Mouse (Mus musculus) right cerebral cortex, postnatal 36 days (tissue): Measurements from ENCODE around the gene Slc24a3.

ENCODE experiments used
- DNase-seq, 2 experiments: peaks; one replicate each; pipeline ENCODE4 v3.0.0; 2022; ENCODE audit warnings: low spot score in 2 of 2, mixed read lengths in 1 of 2

Slc24a3 gene

GRCm38 (mm10) chr2:145619688-145620087 lies 452.1 kb downstream of the Slc24a3 start:
- no peak for DNase-seq

- no peak for DNase-seq
These were observed 453.2 kb downstream of the Slc24a3 start for GRCm38 (mm10) chr2:145620709-145621108.

GRCm38 (mm10) chr2:145621119-145621518 lies 453.6 kb downstream of the Slc24a3 start:
- DNase-seq, result no peak

- no peak for DNase-seq
These were observed 463.7 kb downstream of the Slc24a3 start for GRCm38 (mm10) chr2:145631123-145631798.

GRCm38 (mm10) chr2:145631799-145632174 lies 464.2 kb downstream of the Slc24a3 start:
- DNase-seq, result no peak

GRCm38 (mm10) chr2:145633811-145634210 lies 466.3 kb downstream of the Slc24a3 start:
- no peak for DNase-seq

GRCm38 (mm10) chr2:145640255-145640984 lies 472.9 kb downstream of the Slc24a3 start:
- DNase-seq, result no peak

- no peak for DNase-seq
These were observed 487.9 kb downstream of the Slc24a3 start for GRCm38 (mm10) chr2:145655373-145655960.

- DNase-seq, result no peak
These were observed 488.6 kb downstream of the Slc24a3 start for GRCm38 (mm10) chr2:145656121-145656520.

- no peak for DNase-seq
These were observed 489.2 kb downstream of the Slc24a3 start for GRCm38 (mm10) chr2:145656716-145657115.

GRCm38 (mm10) chr2:145661242-145661641 lies 493.7 kb downstream of the Slc24a3 start:
- DNase-seq, result no peak

- DNase-seq, result no peak
These were observed 496.3 kb downstream of the Slc24a3 start for GRCm38 (mm10) chr2:145663899-145664298.

GRCm38 (mm10) chr2:145664311-145664710 lies 496.8 kb downstream of the Slc24a3 start:
- no peak for DNase-seq

GRCm38 (mm10) chr2:145668135-145668534 lies 500.6 kb downstream of the Slc24a3 start:
- DNase-seq, result no peak

- DNase-seq, result no peak
These were observed 502.6 kb downstream of the Slc24a3 start for GRCm38 (mm10) chr2:145670131-145670530.

- DNase-seq, result no peak
These were observed 507.1 kb downstream of the Slc24a3 start for GRCm38 (mm10) chr2:145674496-145675141.

GRCm38 (mm10) chr2:145675142-145675755 lies 507.7 kb downstream of the Slc24a3 start, which contains the start of gene Rin2:
Rin2 (plus strand) TSS chr2:145675215.
- no peak for DNase-seq

- DNase-seq, result no peak
These were observed 508.4 kb downstream of the Slc24a3 start for GRCm38 (mm10) chr2:145675756-145676543.

GRCm38 (mm10) chr2:145676544-145676925 lies 509.0 kb downstream of the Slc24a3 start:
- DNase-seq, result no peak

- no peak for DNase-seq
These were observed 509.4 kb downstream of the Slc24a3 start for GRCm38 (mm10) chr2:145676936-145677335.

GRCm38 (mm10) chr2:145680141-145680540 lies 512.6 kb downstream of the Slc24a3 start:
- no peak for DNase-seq
